Mouse (Mus musculus) heart, embryonic 14.5 days (tissue): ENCODE data around the gene Cdk9. TPM values are rescaled to one million over a fixed set of nuclear protein-coding genes. Genes with fewer than 3 reads are reported as not detected.

ENCODE experiments used
- ATAC-seq: fragments of 200-750 bp; cut with Nextera tagmentation; 2 replicates; pipeline ENCODE4 v1.8.0; 2017; ENCODE audit warnings: low read depth, moderate TSS enrichment; ENCODE audit not compliant: insufficient number of reproducible peaks, insufficient read depth, low FRiP score
- H3K27ac ChIP-seq, 2 experiments: fragments of 200-500 bp in 1 of 2; fragments of 300-500 bp in 1 of 2; sonication (generic) in 1 of 2; replicated peaks in 1 of 2; 2 replicates each; pipeline ENCODE4 v1.5.1; 2012 to 2014; ENCODE audit warnings: low read depth in 2 of 2, low read length in 2 of 2, control low read depth in 1 of 2, mild to moderate bottlenecking in 1 of 2, mixed read lengths in 1 of 2; ENCODE audit not compliant: control insufficient read depth in 1 of 2, insufficient read depth in 1 of 2
- H3K27me3 ChIP-seq: fragments of 300-500 bp; sonication (generic); 2 replicates; pipeline ENCODE4 v1.6.1; 2014; ENCODE audit warnings: mild to moderate bottlenecking, low read length, control low read depth; ENCODE audit not compliant: control insufficient read depth, insufficient read depth
- H3K36me3 ChIP-seq: fragments of 300-500 bp; sonication (generic); 2 replicates; pipeline ENCODE4 v1.6.1; 2014; ENCODE audit warnings: mild to moderate bottlenecking, control low read depth, low read length, mixed read lengths; ENCODE audit not compliant: control insufficient read depth, insufficient read depth
- H3K4me1 ChIP-seq, 2 experiments: fragments of 200-500 bp in 1 of 2; fragments of 300-500 bp in 1 of 2; sonication (generic) in 1 of 2; 2 replicates each; pipeline ENCODE4 v1.6.1; 2012 to 2014; ENCODE audit warnings: low read length in 2 of 2, control low read depth in 1 of 2, mixed read lengths in 1 of 2; ENCODE audit not compliant: control insufficient read depth in 2 of 2, insufficient read depth in 2 of 2
- H3K4me2 ChIP-seq: fragments of 300-500 bp; sonication (generic); 2 replicates; pipeline ENCODE4 v1.6.1; 2014; ENCODE audit warnings: mild to moderate bottlenecking, low read length
- H3K4me3 ChIP-seq, 2 experiments: fragments of 200-500 bp in 1 of 2; fragments of 300-500 bp in 1 of 2; sonication (generic) in 1 of 2; 2 replicates each; pipeline ENCODE4 v1.5.1; 2012 to 2014; ENCODE audit warnings: low read length in 2 of 2, mild to moderate bottlenecking in 2 of 2, control low read depth in 1 of 2, low read depth in 1 of 2, moderate library complexity in 1 of 2; ENCODE audit not compliant: control insufficient read depth in 1 of 2, insufficient read depth in 1 of 2
- H3K9ac ChIP-seq: fragments of 300-500 bp; sonication (generic); 2 replicates; pipeline ENCODE4 v1.6.1; 2014; ENCODE audit warnings: mild to moderate bottlenecking, low read length
- H3K9me3 ChIP-seq: fragments of 300-500 bp; sonication (generic); 2 replicates; pipeline ENCODE4 v1.6.1; 2016; ENCODE audit warnings: low read length, control low read depth; ENCODE audit not compliant: control insufficient read depth
- WGBS: fragments of 180-500 bp; shearing (Covaris S2); extraction: QIAGEN DNeasy Blood & Tissue Kit; methylation state at CpG from one replicate; pipeline ENCODE4 v1.1.7; 2014; 5-methylcytosine and 5-hydroxymethylcytosine counted together
- polyA plus RNA-seq: library from polyadenylated mRNA; unstranded; fragments of >200 nt; fragmentation: Nextera tagmentation; extraction: Ambion mirVana; gene quantifications from 2 replicates; pipeline ENCODE4 v1.2.1, GENCODE M21; 2014

Cdk9 gene
- polyA plus RNA-seq, 1 experiment from 2014 or later = 45.3 TPM

DNA sequence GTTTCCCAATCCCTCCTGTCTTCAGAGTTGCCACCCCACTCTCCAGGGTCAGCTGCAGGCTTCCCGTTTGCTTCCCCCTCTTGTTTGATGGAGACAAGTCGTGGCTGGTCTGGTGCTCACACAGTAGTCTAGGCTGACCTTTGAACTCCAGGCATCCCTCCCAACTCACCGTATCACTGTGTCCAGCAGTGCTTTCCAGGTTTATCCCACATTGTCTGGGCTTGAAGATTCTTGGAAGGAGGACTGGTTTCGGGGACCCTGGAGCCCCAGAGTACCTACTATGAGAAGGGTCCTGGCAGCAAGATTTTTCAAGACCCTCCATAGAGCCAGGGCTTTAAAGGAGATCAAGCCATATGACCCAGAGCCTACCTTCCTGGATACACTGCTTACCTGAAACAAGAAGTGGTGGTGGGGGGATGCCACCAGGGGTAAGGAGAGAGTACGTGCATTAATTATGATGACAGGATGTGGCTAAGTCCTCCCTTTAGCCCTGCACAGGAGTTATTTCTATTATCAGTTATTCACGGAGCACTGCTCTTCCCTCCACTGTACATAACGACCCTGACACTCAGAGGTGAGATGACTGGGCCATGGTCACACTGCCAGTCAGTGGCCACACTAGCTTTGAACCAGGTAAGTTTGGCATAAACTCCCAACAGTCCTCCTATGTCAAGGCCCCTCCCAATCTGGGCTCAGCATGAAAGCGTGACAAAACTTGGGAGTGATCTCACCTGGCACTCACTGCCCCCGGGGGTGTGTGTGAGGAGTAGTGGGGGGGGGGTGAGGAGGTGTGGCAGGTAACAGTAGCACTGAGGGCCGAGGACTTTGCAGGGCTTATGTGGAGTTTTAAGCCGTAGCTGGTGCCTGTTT, 1.5 kb upstream of the Cdk9 start:
- H3K4me2 ChIP-seq = peak overlapping the region; percentile 84
- no peaks in the 10 kb centered on the region for H3K9me3 ChIP-seq
- H3K36me3 ChIP-seq = peaks cover 24% of the 10 kb centered on the region
- H3K27ac ChIP-seq = peak overlapping the region; percentile 70 to 95
- peaks cover 16 to 30% of the 10 kb centered on the region in 2 experiments for H3K4me1 ChIP-seq
- H3K4me3 ChIP-seq = no peak overlapping the region
- peak overlapping the region; percentile 92; the same call in 1 of the 2 replicates for H3K9ac ChIP-seq
- WGBS = 37% methylated on average over 11 of the region's 11 CpGs
- no peaks in the 10 kb centered on the region for H3K27me3 ChIP-seq
- ATAC-seq = no peak

DNA sequence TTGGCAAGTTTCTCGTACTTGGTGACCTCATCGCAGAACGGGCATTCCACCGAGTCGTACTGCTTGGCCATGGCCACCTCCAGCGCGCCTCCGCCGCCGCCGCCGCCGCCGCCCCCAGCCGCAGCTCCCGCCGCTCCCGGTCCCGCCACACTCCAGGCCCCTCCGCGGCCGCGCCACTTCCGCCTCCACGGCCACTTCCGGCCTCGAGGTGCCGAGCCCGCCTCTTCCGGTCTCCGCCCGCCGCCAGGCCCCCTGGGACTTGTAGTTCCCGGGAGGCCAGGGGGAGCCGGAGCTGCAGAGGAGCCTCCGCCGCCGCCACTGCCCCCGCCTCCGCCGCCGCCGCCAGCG, 316 bp downstream of the Cdk9 start:
- no peaks in the 10 kb centered on the region for H3K27me3 ChIP-seq
- no peaks in the 10 kb centered on the region for H3K9me3 ChIP-seq
- peak overlapping the region; percentile 92 for H3K9ac ChIP-seq
- H3K36me3 ChIP-seq = peaks cover 42% of the 10 kb centered on the region
- H3K4me2 ChIP-seq = peak overlapping the region; percentile 84
- WGBS = under 1% methylated on average over 32 of the region's 44 CpGs
- peak overlapping the region; percentile 83 to 95 for H3K27ac ChIP-seq
- peaks cover 16 to 30% of the 10 kb centered on the region in 2 experiments for H3K4me1 ChIP-seq
- peak overlapping the region; percentile 72 to 85 for H3K4me3 ChIP-seq
- peak; percentile 82 for ATAC-seq

DNA sequence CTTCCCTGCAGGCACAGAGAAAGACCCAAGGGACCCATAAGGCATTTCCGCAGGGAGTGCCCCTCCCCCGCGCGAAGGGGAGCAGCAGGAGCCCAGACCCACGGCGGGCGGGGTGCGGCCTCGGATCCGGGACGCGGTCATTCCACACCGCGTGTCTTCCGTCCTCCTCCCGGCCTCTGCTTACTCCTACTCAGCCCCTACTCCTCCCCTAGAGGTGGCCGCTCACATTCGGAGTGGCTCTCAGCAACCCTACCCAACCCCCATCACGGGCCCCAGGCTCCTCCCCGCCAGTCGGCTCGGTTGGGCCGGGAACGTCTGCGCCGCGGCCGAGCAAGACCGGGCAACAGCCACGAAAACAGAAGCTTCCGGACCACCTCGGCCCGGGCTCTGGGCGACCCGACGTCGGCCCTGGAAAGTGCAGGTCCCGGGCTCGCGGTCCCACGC, 746 bp downstream of the Cdk9 start:
- H3K9ac ChIP-seq = peak overlapping the region; percentile 92
- H3K27ac ChIP-seq = peak overlapping the region; percentile 73 to 95
- peak overlapping the region; percentile 72 to 85 for H3K4me3 ChIP-seq
- H3K36me3 ChIP-seq = peaks cover 46% of the 10 kb centered on the region
- no peaks in the 10 kb centered on the region for H3K27me3 ChIP-seq
- peak overlapping the region; percentile 84 for H3K4me2 ChIP-seq
- no peaks in the 10 kb centered on the region for H3K9me3 ChIP-seq
- peaks cover 16 to 30% of the 10 kb centered on the region in 2 experiments for H3K4me1 ChIP-seq
- peak; percentile 44 for ATAC-seq
- under 1% methylated on average over 41 of the region's 41 CpGs for whole genome bisulfite sequencing

DNA sequence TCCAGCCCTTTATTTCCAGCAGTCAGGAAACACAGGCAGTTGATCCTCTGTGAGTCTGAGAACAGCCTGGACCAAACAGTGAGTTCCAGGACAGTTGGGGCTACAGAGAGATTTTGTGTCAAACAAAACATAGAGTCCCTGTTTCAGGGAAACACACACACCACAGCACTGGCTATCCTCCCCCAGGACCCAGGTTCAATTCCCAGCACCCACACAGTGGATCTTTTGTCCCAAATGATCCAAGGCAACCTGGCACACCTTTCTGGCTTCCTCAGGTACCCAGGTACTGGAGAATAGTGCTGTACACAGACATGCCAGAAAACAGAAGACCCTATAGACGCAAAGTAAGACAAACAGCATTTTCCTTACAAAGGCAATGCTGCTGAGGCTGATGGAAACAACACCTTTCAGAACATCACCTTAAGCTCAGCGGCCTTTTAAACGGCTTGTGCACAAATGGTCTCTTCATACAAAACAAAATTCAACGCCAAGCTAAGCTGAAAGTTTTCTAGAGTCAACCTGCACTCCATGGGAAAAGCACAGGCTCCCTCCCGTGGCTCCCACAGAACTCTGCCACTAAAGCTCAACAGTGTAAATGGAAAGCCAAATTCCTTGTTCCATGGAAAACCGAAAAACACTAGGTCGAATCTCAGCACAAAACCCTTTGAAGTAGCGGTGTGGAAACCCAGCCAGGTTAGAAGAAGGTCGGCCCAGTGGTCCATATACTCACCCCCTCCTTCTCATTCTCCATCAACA, 1.4 kb downstream of the Cdk9 start:
- H3K4me3 ChIP-seq = peak overlapping the region; percentile 72 to 85
- H3K4me2 ChIP-seq = peak overlapping the region; percentile 84
- peaks cover 52% of the 10 kb centered on the region for H3K36me3 ChIP-seq
- peak overlapping the region; percentile 48 to 95 for H3K27ac ChIP-seq
- no peaks in the 10 kb centered on the region for H3K27me3 ChIP-seq
- ATAC-seq = no peak
- WGBS = 27% methylated on average over 9 of the region's 9 CpGs
- H3K9ac ChIP-seq = peak overlapping the region; percentile 92
- no peaks in the 10 kb centered on the region for H3K9me3 ChIP-seq
- H3K4me1 ChIP-seq = peaks cover 16 to 30% of the 10 kb centered on the region in 2 experiments

DNA sequence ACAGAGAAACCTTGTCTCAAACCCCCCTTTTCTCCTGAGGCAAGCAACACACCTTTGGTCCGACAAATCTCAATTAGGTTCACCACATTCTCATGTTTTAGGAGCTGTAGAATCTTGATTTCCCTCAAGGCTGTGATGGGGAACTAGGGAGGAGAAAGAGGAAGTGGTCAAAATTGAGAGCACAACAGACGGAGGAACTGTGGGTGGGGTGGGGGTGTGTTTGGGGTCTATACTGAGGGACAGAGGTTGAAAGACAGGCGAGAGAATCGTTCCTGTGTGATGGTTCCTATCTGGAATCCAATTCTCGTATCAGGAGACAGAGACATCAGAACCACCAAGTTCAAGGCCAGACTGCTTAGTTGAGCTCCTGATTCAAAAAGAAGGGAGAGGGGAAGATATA, 2.5 kb downstream of the Cdk9 start:
- Histone ChIP-seq H3K4me2 (no peak overlapping the region), H3K27me3 (no peaks in the 10 kb centered on the region), H3K36me3 (peaks cover 63% of the 10 kb centered on the region), H3K4me3 (no peak overlapping the region), H3K4me1 (peaks cover 16 to 29% of the 10 kb centered on the region in 2 experiments), H3K9me3 (no peaks in the 10 kb centered on the region), H3K27ac (no peak overlapping the region), H3K9ac (no peak overlapping the region)
- ATAC-seq = no peak
- WGBS = 80% methylated on average over 5 of the region's 5 CpGs

DNA sequence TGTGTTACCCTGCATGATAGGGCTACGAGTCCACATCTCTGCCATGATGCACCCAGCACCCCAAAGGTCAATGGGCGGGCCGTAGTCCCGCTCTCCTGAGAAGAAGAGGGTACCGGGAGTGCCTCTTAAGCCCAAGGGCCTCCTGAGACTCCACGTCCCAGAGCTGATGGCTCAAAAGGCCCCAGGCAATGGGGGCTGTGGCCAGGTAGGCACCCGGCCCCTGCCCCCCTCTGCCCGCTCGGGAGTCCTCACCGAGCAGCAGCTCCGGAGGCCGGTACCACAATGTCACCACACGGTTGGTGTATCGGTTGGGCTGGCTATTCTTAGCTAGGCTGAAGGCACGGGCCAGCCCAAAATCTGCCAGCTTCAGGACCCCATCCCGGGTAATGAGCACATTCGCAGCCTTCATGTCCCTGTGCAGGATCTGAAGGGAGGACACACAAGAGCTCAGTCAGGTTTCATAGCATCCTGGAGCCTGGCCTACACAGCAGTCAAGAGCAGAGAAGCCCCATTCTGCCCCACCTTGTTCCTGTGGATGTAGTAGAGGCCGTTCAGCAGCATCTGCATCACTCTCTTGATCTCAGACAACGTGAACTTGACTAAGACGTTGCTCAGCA, 3.2 kb downstream of the Cdk9 start:
- no peak for ATAC-seq
- H3K4me2 ChIP-seq = no peak overlapping the region
- H3K9ac ChIP-seq = no peak overlapping the region
- 90% methylated on average over 20 of the region's 20 CpGs for WGBS
- H3K4me1 ChIP-seq = peaks cover 10 to 21% of the 10 kb centered on the region in 2 experiments
- H3K9me3 ChIP-seq = no peaks in the 10 kb centered on the region
- no peak overlapping the region for H3K27ac ChIP-seq
- H3K4me3 ChIP-seq = no peak overlapping the region
- no peaks in the 10 kb centered on the region for H3K27me3 ChIP-seq
- H3K36me3 ChIP-seq = peaks cover 71% of the 10 kb centered on the region

DNA sequence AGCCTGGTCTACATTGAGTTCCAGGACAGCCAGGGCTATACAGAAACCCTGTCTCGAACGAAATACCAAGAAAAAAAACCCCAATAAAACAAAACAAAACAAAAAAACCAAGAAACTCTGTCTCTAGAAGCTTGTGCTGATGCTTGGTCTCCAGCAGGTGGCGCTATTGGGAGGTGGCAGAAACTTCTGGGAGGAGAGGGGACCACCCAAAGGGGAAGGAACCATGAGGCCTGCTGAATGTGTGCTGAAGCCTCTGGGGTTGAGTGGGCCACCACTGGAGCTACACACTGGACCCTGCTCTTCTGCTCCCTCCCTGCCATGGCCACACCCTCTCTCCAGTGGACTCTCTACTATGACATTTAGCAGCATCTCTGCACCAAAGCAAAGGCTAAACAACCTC, 4.2 kb downstream of the Cdk9 start:
- Histone ChIP-seq H3K9ac (no peak overlapping the region), H3K4me2 (no peak overlapping the region), H3K4me1 (peaks cover 4 to 11% of the 10 kb centered on the region in 2 experiments), H3K36me3 (peaks cover 81% of the 10 kb centered on the region), H3K9me3 (no peaks in the 10 kb centered on the region), H3K27ac (no peak overlapping the region), H3K27me3 (no peaks in the 10 kb centered on the region), H3K4me3 (no peak overlapping the region)
- ATAC-seq = no peak
- 42% methylated on average over 3 of the region's 3 CpGs for WGBS
